Mouse (Mus musculus) liver, adult 2 months (tissue): ENCODE data around the gene Bcl6b.

ENCODE experiments used
- CTCF ChIP-seq: fragments of 200-500 bp; IDR thresholded peaks from 2 replicates; pipeline ENCODE4 v1.5.1; 2011; ENCODE audit warnings: low read depth, low read length, control low read depth
- POLR2A ChIP-seq: fragments of 200-500 bp; IDR thresholded peaks from 2 replicates; pipeline ENCODE4 v1.6.1; 2011; ENCODE audit warnings: low read length, control low read depth; ENCODE audit not compliant: insufficient read depth; ENCODE audit errors: extremely low read depth

DNA sequence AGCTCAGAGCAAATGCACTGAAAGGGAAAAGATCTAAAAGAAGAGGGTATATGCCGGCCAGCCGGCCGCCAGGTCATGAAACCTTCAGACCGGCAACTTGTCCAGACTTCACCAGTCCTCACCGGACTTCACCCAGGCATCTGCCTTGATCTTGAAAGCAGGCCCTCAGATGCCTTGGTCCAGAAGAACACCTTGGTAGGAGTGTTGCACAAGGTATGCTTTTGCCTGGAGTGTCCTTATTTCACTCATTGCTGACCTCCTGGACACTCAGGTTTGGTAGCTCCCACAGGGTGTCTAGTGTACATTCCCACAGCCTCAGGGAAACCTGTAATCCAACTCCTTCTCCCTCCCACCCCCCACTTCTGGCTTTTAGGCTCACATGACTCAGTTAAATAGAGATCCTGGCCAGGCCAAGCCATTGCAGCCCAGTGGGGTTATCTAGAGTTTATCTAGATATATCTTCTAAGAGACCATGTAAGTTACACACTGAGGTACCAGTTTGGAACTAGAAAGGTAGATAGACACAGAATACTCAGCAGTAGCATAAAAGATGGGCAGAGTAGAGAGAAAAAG is 29.5 kb downstream of the Bcl6b start:
- TF ChIP-seq CTCF: no peak
- no peak for TF ChIP-seq POLR2A
